Mouse (Mus musculus) gastrocnemius, postnatal 36 days (tissue): ENCODE results near the gene Efhc1. TPM values are rescaled to one million over a fixed set of nuclear protein-coding genes. Genes with fewer than 3 reads are reported as not detected.

Experiments used
- DNase-seq, 2 experiments: peaks; one replicate each; pipeline ENCODE4 v3.0.0; 2022
- intact Hi-C: fragments of 180-260 bp; cut with DNase I; formaldehyde crosslinking; loops from one replicate; pipeline ENCODE4 v1.15.1; 2025
- total RNA-seq, 2 experiments: library from RNA; stranded (reverse); gene quantifications; 2 replicates each; pipeline ENCODE4 v1.2.3; 2021

Efhc1 gene
- total RNA-seq, 2 experiments from 2014 or later, result 0.36 to 0.81 TPM

GRCm38 (mm10) chr1:20941857-20942256 lies 9.6 kb upstream of the Efhc1 start:
- no peak for DNase-seq
- intact Hi-C loops, result no loop called here

- intact Hi-C loops, result no loop called here
- no peak for DNase-seq
These were observed 8.4 kb upstream of the Efhc1 start for GRCm38 (mm10) chr1:20943016-20943415.

GRCm38 (mm10) chr1:20951799-20952198 lies 373 bp downstream of the Efhc1 start:
- intact Hi-C loops, result loop anchor here (5.0 kb wide), 1 partner anchor 126 kb away; the partner anchor contains the start of gene Tram2
- DNase-seq, result no peak

- intact Hi-C loops, result loop anchor here (5.0 kb wide), 1 partner anchor 122 kb away; the partner anchor contains the start of gene Tram2
- DNase-seq, result no peak
These were observed 3.5 kb downstream of the Efhc1 start for GRCm38 (mm10) chr1:20954876-20955275.

- intact Hi-C loops, result no loop called here
These were observed 18.2 kb downstream of the Efhc1 start for GRCm38 (mm10) chr1:20969642-20970041.

GRCm38 (mm10) chr1:20973389-20973788 lies 22.0 kb downstream of the Efhc1 start:
- DNase-seq, result no peak
- intact Hi-C loops, result no loop called here

More at GRCm38 (mm10) chr1:20969642-20970041, 18.2 kb downstream of the Efhc1 start:
- no peak for DNase-seq

GRCm38 (mm10) chr1:20974341-20975135 lies 23.1 kb downstream of the Efhc1 start:
- no peak for DNase-seq
- intact Hi-C loops, result no loop called here

- no peak for DNase-seq
- intact Hi-C loops, result no loop called here
These were observed 29.1 kb downstream of the Efhc1 start for GRCm38 (mm10) chr1:20980553-20980952.

- DNase-seq, result no peak
- intact Hi-C loops, result no loop called here
These were observed 30.3 kb downstream of the Efhc1 start for GRCm38 (mm10) chr1:20981764-20982163.

GRCm38 (mm10) chr1:20984103-20984502 lies 32.7 kb downstream of the Efhc1 start:
- intact Hi-C loops, result no loop called here
- no peak for DNase-seq

- intact Hi-C loops, result no loop called here
- no peak for DNase-seq
These were observed 33.2 kb downstream of the Efhc1 start for GRCm38 (mm10) chr1:20984582-20984981.

- no peak for DNase-seq
- intact Hi-C loops, result no loop called here
These were observed 35.1 kb downstream of the Efhc1 start for GRCm38 (mm10) chr1:20986378-20987056.

GRCm38 (mm10) chr1:20989461-20990083 lies 38.1 kb downstream of the Efhc1 start:
- no peak for DNase-seq
- intact Hi-C loops, result no loop called here

- no peak for DNase-seq
- intact Hi-C loops, result no loop called here
These were observed 42.3 kb downstream of the Efhc1 start for GRCm38 (mm10) chr1:20993690-20994089.

- DNase-seq, result no peak
- intact Hi-C loops, result no loop called here
These were observed 42.9 kb downstream of the Efhc1 start for GRCm38 (mm10) chr1:20994338-20994737.

- DNase-seq, result no peak
- intact Hi-C loops, result no loop called here
These were observed 44.0 kb downstream of the Efhc1 start for GRCm38 (mm10) chr1:20995331-20995986.

- intact Hi-C loops, result no loop called here
- no peak for DNase-seq
These were observed 45.3 kb downstream of the Efhc1 start for GRCm38 (mm10) chr1:20996603-20997327.

GRCm38 (mm10) chr1:20997328-20997689 lies 45.9 kb downstream of the Efhc1 start:
- intact Hi-C loops, result no loop called here
- DNase-seq, result no peak

- no peak for DNase-seq
- intact Hi-C loops, result no loop called here
These were observed 46.5 kb downstream of the Efhc1 start for GRCm38 (mm10) chr1:20997881-20998389.
